Mouse (Mus musculus): ENCODE results near the gene Fam189a1. TPM values are rescaled to one million over a fixed set of nuclear protein-coding genes. Genes with fewer than 3 reads are reported as not detected.

Fam189a1 gene
- polyA plus RNA-seq, 1 experiment from 2014 or later = 0.74 TPM

DNA sequence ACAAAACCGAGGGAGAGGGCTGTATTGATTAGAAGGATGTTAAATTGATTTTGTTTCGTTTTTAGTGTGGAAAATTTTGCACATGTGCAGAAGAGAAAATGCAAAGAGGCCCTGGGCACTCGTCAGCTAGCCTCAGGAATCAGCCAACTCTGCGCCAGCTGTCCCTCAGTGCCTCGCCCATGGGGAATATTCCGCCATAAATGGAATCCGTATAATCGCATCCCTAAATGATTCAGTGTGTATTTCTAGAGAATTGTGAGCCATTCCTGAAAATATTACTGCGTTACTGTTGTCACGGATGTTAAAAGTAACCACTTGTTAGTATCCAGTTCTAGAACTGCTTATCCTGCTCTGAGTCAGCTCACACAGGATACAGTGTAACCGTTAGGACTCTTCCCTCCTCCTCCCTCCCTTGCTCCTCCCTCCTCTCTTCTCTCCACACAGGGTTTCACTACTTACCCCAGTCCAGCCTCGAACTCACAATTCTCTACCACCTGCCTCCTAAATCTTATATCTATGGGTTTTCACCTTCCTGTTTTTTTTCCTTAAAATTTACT lies 299.8 kb downstream of the Fam189a1 start:
- Histone ChIP-seq H3K4me1 (replicated peaks; ENCODE audit: insufficient read depth, low read length) (no peaks in the 10 kb centered on the region), H3K27ac (no peak overlapping the region), H3K27me3 (ENCODE audit: insufficient read depth, low read length) (no peaks in the 10 kb centered on the region), H3K4me3 (replicated peaks; ENCODE audit: low read depth, low read length) (no peak overlapping the region), H3K9ac (ENCODE audit: low read depth, low read length) (no peak overlapping the region), H3K4me2 (ENCODE audit: low read length) (no peak overlapping the region), H3K36me3 (ENCODE audit: insufficient read depth, low read length) (no peaks in the 10 kb centered on the region), H3K9me3 (replicated peaks; ENCODE audit: low read length) (no peaks in the 10 kb centered on the region)
- ATAC-seq (replicated peaks; ENCODE audit: low FRiP score, low read depth) (no peak), DNase-seq (ENCODE audit: low spot score) (no peak)
- no peak for TF ChIP-seq CTCF (IDR thresholded peaks at IDR 0.05; ENCODE audit: low read depth)
- WGBS = 80% methylated on average over 12 of the region's 12 CpGs

- Histone ChIP-seq H3K4me3 (replicated peaks; ENCODE audit: low read depth, low read length) (no peak overlapping the region), H3K4me2 (ENCODE audit: low read length) (no peak overlapping the region), H3K9me3 (replicated peaks; ENCODE audit: low read length) (no peaks in the 10 kb centered on the region), H3K9ac (ENCODE audit: low read depth, low read length) (no peak overlapping the region), H3K27ac (no peak overlapping the region), H3K36me3 (ENCODE audit: insufficient read depth, low read length) (no peaks in the 10 kb centered on the region), H3K4me1 (replicated peaks; ENCODE audit: insufficient read depth, low read length) (no peaks in the 10 kb centered on the region), H3K27me3 (ENCODE audit: insufficient read depth, low read length) (no peaks in the 10 kb centered on the region)
- 59% methylated on average over 15 of the region's 15 CpGs for WGBS
- no peak for TF ChIP-seq CTCF (IDR thresholded peaks at IDR 0.05; ENCODE audit: low read depth)
- DNase-seq (ENCODE audit: low spot score) (no peak), ATAC-seq (replicated peaks; ENCODE audit: low FRiP score, low read depth) (no peak)
Measured at GRCm38 (mm10) chr7:64855976-64856375, 300.4 kb downstream of the Fam189a1 start.

- Histone ChIP-seq H3K27me3 (ENCODE audit: insufficient read depth, low read length) (no peaks in the 10 kb centered on the region), H3K9ac (ENCODE audit: low read depth, low read length) (no peak overlapping the region), H3K9me3 (replicated peaks; ENCODE audit: low read length) (no peaks in the 10 kb centered on the region), H3K4me1 (replicated peaks; ENCODE audit: insufficient read depth, low read length) (no peaks in the 10 kb centered on the region), H3K4me3 (replicated peaks; ENCODE audit: low read depth, low read length) (no peak overlapping the region), H3K27ac (no peak overlapping the region), H3K36me3 (ENCODE audit: insufficient read depth, low read length) (no peaks in the 10 kb centered on the region), H3K4me2 (ENCODE audit: low read length) (no peak overlapping the region)
- ATAC-seq (replicated peaks; ENCODE audit: low FRiP score, low read depth) = no peak
- DNase-seq (ENCODE audit: low spot score) = no peak
- no peak for TF ChIP-seq CTCF (IDR thresholded peaks at IDR 0.05; ENCODE audit: low read depth)
- 87% methylated on average over 5 of the region's 10 CpGs for WGBS
Measured at GRCm38 (mm10) chr7:64855389-64855927, 300.9 kb downstream of the Fam189a1 start.

DNA sequence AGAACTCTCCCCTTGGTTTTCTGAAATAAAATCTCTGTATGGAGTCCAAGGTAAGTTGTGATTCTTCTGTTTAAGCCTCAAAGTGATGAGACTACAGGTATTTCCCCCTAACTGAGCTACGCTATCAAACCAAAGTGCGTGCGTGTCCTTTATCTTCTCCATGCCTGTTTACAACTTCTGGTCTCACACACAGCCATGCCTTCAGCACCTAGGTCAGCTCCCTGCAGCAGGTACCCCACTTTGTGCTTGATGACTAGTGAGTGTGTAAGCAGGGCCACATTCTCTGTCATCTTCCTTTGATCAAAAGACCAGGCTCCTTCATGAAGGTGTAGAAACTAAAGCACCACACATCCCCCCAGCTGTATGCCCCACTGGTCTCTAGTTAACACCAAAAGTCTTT lies 305.6 kb downstream of the Fam189a1 start:
- no peaks in the 10 kb centered on the region for H3K4me1 ChIP-seq (replicated peaks; ENCODE audit: insufficient read depth, low read length)
- H3K27me3 ChIP-seq (ENCODE audit: insufficient read depth, low read length) = no peaks in the 10 kb centered on the region
- no peak overlapping the region for H3K9ac ChIP-seq (ENCODE audit: low read depth, low read length)
- no peak overlapping the region for H3K4me2 ChIP-seq (ENCODE audit: low read length)
- no peaks in the 10 kb centered on the region for H3K9me3 ChIP-seq (replicated peaks; ENCODE audit: low read length)
- TF ChIP-seq CTCF (IDR thresholded peaks at IDR 0.05; ENCODE audit: low read depth) = no peak
- DNase-seq (ENCODE audit: low spot score) (peak; percentile 52), ATAC-seq (replicated peaks; ENCODE audit: low FRiP score, low read depth) (no peak)
- H3K4me3 ChIP-seq (replicated peaks; ENCODE audit: low read depth, low read length) = no peak overlapping the region
- H3K27ac ChIP-seq = no peak overlapping the region
- 28% methylated on average over 3 of the region's 3 CpGs for WGBS
- H3K36me3 ChIP-seq (ENCODE audit: insufficient read depth, low read length) = no peaks in the 10 kb centered on the region

DNA sequence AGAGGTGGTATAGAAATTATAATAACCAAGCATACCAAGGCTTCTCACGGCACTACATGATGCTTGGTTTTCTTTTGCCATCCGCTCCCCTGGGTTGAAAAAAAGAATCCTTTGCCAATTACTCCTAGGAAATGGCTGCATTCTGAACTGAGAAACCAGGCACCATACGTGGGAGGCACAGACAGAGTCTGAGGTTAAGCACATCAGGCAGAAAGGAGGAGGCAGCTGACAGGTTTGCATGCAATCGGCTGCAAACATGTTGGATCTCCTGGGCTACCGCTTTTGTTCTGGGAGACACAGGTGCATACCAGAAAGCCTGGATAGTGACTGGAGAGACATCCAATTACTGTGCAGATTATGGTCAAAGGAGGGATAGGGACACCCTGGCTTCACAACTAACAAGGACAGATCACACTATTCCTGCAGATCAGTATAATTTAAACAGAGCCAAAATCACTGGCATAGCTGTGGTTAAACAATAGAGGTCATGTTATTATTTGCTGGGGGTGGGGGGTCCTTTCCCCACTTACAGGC lies 308.9 kb downstream of the Fam189a1 start:
- 69% methylated on average over 5 of the region's 5 CpGs for WGBS
- no peak for ATAC-seq (replicated peaks; ENCODE audit: low FRiP score, low read depth)
- no peak for TF ChIP-seq CTCF (IDR thresholded peaks at IDR 0.05; ENCODE audit: low read depth)

DNA sequence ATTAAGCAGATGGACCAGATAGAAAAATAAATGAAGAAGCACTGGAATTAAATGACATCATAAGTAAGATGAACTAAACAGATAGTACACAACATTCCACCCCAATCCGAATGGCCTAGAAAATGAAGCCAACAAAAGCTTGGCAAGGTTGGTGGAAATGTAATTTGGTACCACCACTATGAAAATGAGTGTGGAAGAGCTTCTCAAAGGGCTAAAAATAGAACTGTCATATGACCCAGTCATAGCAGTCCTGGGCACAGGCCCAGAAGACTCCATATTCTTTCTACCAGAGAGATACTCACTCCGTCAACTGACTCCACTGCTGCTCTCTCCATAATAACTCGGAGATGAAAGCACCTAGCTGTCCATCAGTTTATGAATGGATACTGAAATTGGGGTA lies 310.3 kb downstream of the Fam189a1 start:
- no peak overlapping the region for H3K9ac ChIP-seq (ENCODE audit: low read depth, low read length)
- H3K4me1 ChIP-seq (replicated peaks; ENCODE audit: insufficient read depth, low read length) = no peaks in the 10 kb centered on the region
- H3K27ac ChIP-seq = no peak overlapping the region
- WGBS = 78% methylated on average over 3 of the region's 3 CpGs
- no peaks in the 10 kb centered on the region for H3K36me3 ChIP-seq (ENCODE audit: insufficient read depth, low read length)
- no peak for DNase-seq (ENCODE audit: low spot score)
- H3K4me2 ChIP-seq (ENCODE audit: low read length) = no peak overlapping the region
- no peak overlapping the region for H3K4me3 ChIP-seq (replicated peaks; ENCODE audit: low read depth, low read length)
- H3K9me3 ChIP-seq (replicated peaks; ENCODE audit: low read length) = no peaks in the 10 kb centered on the region
- no peaks in the 10 kb centered on the region for H3K27me3 ChIP-seq (ENCODE audit: insufficient read depth, low read length)
- no peak for ATAC-seq (replicated peaks; ENCODE audit: low FRiP score, low read depth)
- no peak for TF ChIP-seq CTCF (IDR thresholded peaks at IDR 0.05; ENCODE audit: low read depth)

More for the DNA sequence above, 308.9 kb downstream of the Fam189a1 start:
- Histone ChIP-seq H3K27ac (no peak overlapping the region), H3K36me3 (ENCODE audit: insufficient read depth, low read length) (no peaks in the 10 kb centered on the region), H3K9me3 (replicated peaks; ENCODE audit: low read length) (no peaks in the 10 kb centered on the region), H3K4me2 (ENCODE audit: low read length) (no peak overlapping the region), H3K4me1 (replicated peaks; ENCODE audit: insufficient read depth, low read length) (no peaks in the 10 kb centered on the region), H3K9ac (ENCODE audit: low read depth, low read length) (no peak overlapping the region), H3K4me3 (replicated peaks; ENCODE audit: low read depth, low read length) (no peak overlapping the region), H3K27me3 (ENCODE audit: insufficient read depth, low read length) (no peaks in the 10 kb centered on the region)
- DNase-seq (ENCODE audit: low spot score) = no peak

All from kidney, postnatal 0 days (tissue).